Mouse (Mus musculus) yolk sac, embryonic 10.5 days (tissue): ENCODE measurements around the gene Anpep.

Experiments used
- DNase-seq: peaks from one replicate; pipeline ENCODE4 v3.0.0-alpha.2; 2017; ENCODE audit warnings: low spot score

The Anpep gene

GRCm38 (mm10) chr7:79866294-79867000 is 5.6 kb upstream of the Anpep start:
- no peak for DNase-seq

GRCm38 (mm10) chr7:79861794-79862193 is 935 bp upstream of the Anpep start:
- no peak for DNase-seq

- no peak for DNase-seq
Observed at GRCm38 (mm10) chr7:79858956-79859630, 1.8 kb downstream of the Anpep start.

- no peak for DNase-seq
Observed at GRCm38 (mm10) chr7:79858202-79858934, 2.5 kb downstream of the Anpep start.

- DNase-seq = no peak
Observed at GRCm38 (mm10) chr7:79856305-79856704, 4.6 kb downstream of the Anpep start.

- DNase-seq = peak; percentile 79
Observed at GRCm38 (mm10) chr7:79847456-79848451, 13.1 kb downstream of the Anpep start.

GRCm38 (mm10) chr7:79846342-79846741 is 14.5 kb downstream of the Anpep start:
- DNase-seq = no peak

- DNase-seq = no peak
Observed at GRCm38 (mm10) chr7:79844090-79844802, 16.6 kb downstream of the Anpep start.

GRCm38 (mm10) chr7:79842163-79842562 is 18.7 kb downstream of the Anpep start:
- peak; percentile 70 for DNase-seq

- DNase-seq = no peak
Observed at GRCm38 (mm10) chr7:79837247-79837646, 23.6 kb downstream of the Anpep start.

GRCm38 (mm10) chr7:79835196-79835595 is 25.7 kb downstream of the Anpep start:
- DNase-seq = no peak

- DNase-seq = no peak
Observed at GRCm38 (mm10) chr7:79832980-79833379, 27.9 kb downstream of the Anpep start.

- no peak for DNase-seq
Observed at GRCm38 (mm10) chr7:79831585-79831984, 29.3 kb downstream of the Anpep start.

GRCm38 (mm10) chr7:79831145-79831544 is 29.7 kb downstream of the Anpep start:
- no peak for DNase-seq

- DNase-seq = no peak
Observed at GRCm38 (mm10) chr7:79828341-79828740, 32.5 kb downstream of the Anpep start.

GRCm38 (mm10) chr7:79822092-79822695 is 38.7 kb downstream of the Anpep start:
- DNase-seq = no peak

GRCm38 (mm10) chr7:79819996-79820395 is 40.9 kb downstream of the Anpep start:
- no peak for DNase-seq

- DNase-seq = peak; percentile 18
Observed at GRCm38 (mm10) chr7:79819515-79819914, 41.3 kb downstream of the Anpep start.

GRCm38 (mm10) chr7:79818321-79818720 is 42.5 kb downstream of the Anpep start:
- no peak for DNase-seq

GRCm38 (mm10) chr7:79813409-79813808 is 47.5 kb downstream of the Anpep start:
- DNase-seq = no peak
